Mouse (Mus musculus) spleen, adult 2 months (tissue): ENCODE results near the gene 2610028H24Rik.

ENCODE experiments used
- CTCF ChIP-seq: fragments of 200-500 bp; IDR thresholded peaks from 2 replicates; pipeline ENCODE4 v1.5.1; 2011; ENCODE audit warnings: mild to moderate bottlenecking, inconsistent platforms; ENCODE audit not compliant: insufficient read depth, insufficient read length, insufficient replicate concordance; ENCODE audit errors: extremely low read depth
- POLR2A ChIP-seq: fragments of 200-500 bp; IDR thresholded peaks from 2 replicates; pipeline ENCODE4 v1.6.1; 2011; ENCODE audit warnings: low read depth, low read length, inconsistent platforms

GRCm38 (mm10) chr10:76408520-76408919 lies 40.4 kb upstream of the 2610028H24Rik start:
- TF ChIP-seq CTCF, result no peak
- TF ChIP-seq POLR2A, result no peak
